Mouse (Mus musculus) left cerebral cortex, postnatal 4 days (tissue): ENCODE data around the gene Pcbp3. TPM values are rescaled to one million over a fixed set of nuclear protein-coding genes. Genes with fewer than 3 reads are reported as not detected.
"Not testable (repeated sequence)": the region's sequence is repeated elsewhere in the genome, so short reads cannot be mapped to it uniquely, and the experiment has no call there.

Experiments
- DNase-seq: peaks from one replicate; pipeline ENCODE4 v3.0.0-alpha.2; 2022
- intact Hi-C: fragments of 180-260 bp; cut with DNase I; formaldehyde crosslinking; loops from one replicate; pipeline ENCODE4 v1.15.1; 2025
- total RNA-seq, 2 experiments: library from RNA; stranded (reverse); gene quantifications; 2 replicates each; pipeline ENCODE4 v1.2.3; 2021

Gene Pcbp3
- total RNA-seq, 2 experiments from 2014 or later, result 51.4 to 52.6 TPM

GRCm38 (mm10) chr10:76809439-76809838 is 152.2 kb downstream of the Pcbp3 start:
- intact Hi-C loops, result no loop called here

DNA sequence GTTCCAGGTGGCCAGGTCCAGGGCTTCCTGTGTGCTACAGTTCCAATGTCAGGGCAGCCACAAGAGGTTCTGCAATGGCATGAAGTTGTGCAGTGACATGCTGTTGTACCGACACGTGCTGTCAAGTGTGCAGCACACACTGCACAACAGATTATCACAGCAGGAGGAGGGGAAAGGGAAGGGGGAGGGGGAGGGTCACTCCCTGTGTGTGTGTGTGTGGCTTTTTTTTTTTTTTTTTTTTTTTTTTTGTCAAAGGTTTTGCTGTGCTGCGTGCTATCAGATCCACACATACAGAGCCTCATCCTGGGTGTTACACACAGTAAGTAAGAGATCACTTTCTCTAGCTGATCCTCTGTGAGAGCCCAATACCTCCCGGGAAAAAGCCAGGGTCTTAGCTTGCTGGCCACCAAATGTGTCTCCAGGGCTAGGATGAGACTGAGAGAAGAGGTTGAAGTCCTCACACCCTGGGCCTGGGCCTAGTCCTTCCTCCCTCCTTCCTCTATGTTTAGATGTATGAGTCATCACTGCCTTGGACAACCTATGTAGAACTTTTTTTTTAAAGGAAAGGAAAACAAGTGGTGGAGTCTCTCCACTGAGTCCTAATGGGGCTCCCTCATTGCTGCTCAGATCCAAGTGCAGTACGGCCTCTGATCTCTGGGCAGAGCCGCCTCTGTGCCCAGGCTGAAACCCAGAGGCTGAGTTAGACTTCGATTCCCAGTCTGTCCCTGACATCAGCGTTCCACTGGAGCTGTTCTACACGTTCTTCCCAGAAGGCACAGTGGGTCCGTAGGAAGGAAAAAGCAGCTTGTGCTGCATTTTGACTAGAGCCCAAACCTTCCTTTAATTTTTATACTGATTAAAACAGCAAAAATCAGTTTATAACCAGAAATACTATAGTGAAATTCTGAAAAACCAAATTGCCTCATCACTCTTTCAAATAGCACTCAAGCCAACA is 153.0 kb downstream of the Pcbp3 start:
- no peak for DNase-seq
- intact Hi-C loops, result no loop called here

More at GRCm38 (mm10) chr10:76809439-76809838, 152.2 kb downstream of the Pcbp3 start:
- peak; percentile 51 for DNase-seq

DNA sequence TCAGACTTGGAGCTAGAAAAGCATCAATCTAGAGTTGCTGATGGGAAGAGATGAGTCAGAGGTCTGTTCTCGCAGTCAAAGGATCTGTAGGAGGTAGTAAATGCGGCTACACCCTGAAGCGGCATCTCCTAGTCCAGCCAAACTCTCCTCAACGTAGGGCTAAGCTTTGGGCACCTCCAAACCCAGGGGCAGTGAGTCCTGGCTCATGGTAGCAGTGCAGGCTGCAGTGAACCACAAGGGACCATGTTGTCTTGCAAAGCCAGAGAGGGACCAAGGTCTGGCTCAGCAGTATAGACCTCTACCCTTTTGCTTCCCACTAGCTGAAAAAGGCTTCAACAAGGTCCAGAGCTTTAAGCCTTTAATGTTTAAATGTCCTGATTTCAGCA is 159.2 kb downstream of the Pcbp3 start:
- intact Hi-C loops, result no loop called here

DNA sequence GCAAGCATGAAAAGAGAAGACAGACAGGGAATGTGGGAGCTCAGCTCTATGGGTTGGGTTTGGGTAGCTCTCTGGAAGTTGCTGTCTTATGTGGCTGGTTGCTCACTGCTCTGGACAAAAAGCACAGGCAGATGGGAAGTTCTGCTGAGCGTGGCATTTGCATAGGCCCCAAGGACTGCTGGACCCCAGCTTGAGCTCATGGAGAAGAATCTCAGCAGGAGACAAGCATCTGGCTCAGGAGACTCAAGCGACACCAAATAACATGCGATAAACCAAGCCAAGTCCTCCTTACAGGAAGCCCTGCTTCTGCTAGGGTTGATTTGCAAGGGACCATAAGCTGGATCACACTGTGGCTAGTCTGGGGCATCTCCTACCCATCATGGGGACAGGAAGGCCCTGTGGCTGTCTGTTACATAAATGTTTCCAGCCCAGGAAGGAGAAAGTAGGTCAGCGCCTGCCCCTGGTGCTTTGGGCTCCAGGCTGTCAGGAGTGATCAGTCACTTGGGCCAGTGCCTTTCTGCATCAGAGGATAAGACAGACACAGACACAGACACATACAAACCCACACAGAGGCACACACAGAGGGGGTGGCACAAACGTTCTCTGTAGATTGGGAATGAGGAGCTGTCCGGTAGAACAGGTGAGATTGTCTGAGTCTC is 159.7 kb downstream of the Pcbp3 start:
- intact Hi-C loops, result no loop called here

More for the DNA sequence above, 159.2 kb downstream of the Pcbp3 start:
- no peak for DNase-seq

GRCm38 (mm10) chr10:76801237-76801641 is 160.4 kb downstream of the Pcbp3 start:
- DNase-seq, result peak; percentile 36
- intact Hi-C loops, result no loop called here

More for the DNA sequence above, 159.7 kb downstream of the Pcbp3 start:
- DNase-seq, result peak; percentile 75

GRCm38 (mm10) chr10:76798751-76799585 is 162.7 kb downstream of the Pcbp3 start:
- intact Hi-C loops, result no loop called here

GRCm38 (mm10) chr10:76794102-76794501 is 167.6 kb downstream of the Pcbp3 start:
- intact Hi-C loops, result no loop called here
- no peak for DNase-seq

More at GRCm38 (mm10) chr10:76798751-76799585, 162.7 kb downstream of the Pcbp3 start:
- DNase-seq, result no peak

DNA sequence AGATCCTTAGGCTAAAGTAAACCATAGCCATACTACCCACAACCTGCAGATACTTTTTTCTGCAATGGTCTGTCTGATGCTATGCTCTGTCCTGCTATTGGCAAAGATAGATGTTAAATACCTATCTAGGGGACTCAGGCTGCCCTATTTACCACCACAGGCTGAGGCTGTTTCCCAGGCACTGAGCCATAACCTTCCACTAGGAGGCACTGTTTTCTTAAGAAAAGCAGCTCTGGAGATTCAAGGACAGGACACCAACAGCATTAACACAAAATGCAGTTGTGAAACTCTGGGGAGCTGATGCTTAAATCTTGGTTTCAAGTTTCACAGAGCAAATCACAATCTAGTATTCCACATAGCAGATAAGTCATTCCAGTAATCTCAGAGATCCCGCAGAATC is 170.2 kb downstream of the Pcbp3 start:
- DNase-seq, result peak; percentile 59
- intact Hi-C loops, result no loop called here

- DNase-seq, result peak; percentile 55
- intact Hi-C loops, result no loop called here
These were observed 171.8 kb downstream of the Pcbp3 start for GRCm38 (mm10) chr10:76789885-76790284.

GRCm38 (mm10) chr10:76785312-76785711 is 176.4 kb downstream of the Pcbp3 start:
- no peak for DNase-seq
- intact Hi-C loops, result no loop called here

DNA sequence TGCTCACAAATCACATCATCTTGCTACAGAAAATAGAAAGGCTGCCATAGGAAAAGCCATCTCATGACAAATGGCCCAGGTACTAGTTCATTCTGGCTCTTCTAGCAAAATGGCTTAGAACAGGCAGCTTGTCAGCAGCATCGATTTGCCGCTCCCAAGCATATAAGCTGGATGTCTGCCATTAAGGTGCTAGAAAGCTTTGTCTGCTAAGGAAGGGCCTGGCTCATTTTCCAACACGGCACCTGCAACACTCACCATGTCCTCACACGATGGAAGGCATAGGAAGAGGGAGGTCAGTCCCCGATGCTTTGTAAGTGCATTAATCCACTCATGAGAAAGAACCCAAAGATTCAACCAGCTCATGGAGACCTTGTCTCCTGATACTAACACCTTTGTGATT is 182.5 kb downstream of the Pcbp3 start:
- intact Hi-C loops, result no loop called here

GRCm38 (mm10) chr10:76771624-76772023 is 190.1 kb downstream of the Pcbp3 start:
- DNase-seq, result no peak
- intact Hi-C loops, result no loop called here

More for the DNA sequence above, 182.5 kb downstream of the Pcbp3 start:
- no peak for DNase-seq

DNA sequence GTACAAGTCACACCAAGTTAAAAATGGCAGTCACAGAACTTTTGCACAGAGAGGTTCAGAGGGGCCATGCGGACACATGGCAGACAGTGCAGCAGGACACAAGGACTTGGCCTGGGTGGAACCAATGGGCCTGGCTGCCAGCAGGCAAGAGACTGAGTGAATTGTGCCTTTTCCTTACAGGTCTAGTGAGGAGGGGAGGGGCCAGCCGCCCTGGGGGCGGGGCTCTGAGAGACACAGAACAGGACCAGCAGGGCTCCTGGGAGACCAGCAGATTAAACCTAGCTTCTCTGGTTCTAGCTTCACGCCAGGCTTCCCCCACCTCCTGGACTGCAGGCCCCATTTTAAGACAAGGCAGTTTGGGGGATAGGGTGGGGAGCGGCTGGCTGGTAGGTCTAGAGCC is 190.6 kb downstream of the Pcbp3 start:
- DNase-seq, result no peak
- intact Hi-C loops, result no loop called here

- intact Hi-C loops, result no loop called here
- DNase-seq, result no peak
These were observed 192.1 kb downstream of the Pcbp3 start for GRCm38 (mm10) chr10:76769581-76769980.

DNA sequence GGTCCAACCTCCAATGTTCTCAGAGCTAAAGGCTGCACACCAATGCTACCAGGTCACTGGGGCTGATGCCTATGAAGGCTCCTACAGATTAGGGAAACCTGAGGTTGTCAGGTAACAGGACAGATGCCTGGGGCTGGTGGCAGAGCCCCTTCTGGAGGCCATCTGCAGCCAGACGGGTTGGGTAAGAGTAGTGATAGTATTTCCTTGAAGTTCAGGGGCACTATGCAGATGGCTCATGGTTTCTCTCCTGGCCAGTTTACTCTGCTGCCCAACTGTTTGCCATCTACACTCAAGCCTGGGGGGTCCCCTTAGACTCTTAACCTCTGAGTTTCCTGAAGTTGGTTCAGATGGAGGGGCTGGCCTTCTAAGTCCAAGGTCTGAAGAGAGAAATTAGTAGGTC is 195.5 kb downstream of the Pcbp3 start:
- DNase-seq, result no peak
- intact Hi-C loops, result no loop called here

GRCm38 (mm10) chr10:76764927-76765326 is 196.8 kb downstream of the Pcbp3 start:
- intact Hi-C loops, result no loop called here
- no peak for DNase-seq

DNA sequence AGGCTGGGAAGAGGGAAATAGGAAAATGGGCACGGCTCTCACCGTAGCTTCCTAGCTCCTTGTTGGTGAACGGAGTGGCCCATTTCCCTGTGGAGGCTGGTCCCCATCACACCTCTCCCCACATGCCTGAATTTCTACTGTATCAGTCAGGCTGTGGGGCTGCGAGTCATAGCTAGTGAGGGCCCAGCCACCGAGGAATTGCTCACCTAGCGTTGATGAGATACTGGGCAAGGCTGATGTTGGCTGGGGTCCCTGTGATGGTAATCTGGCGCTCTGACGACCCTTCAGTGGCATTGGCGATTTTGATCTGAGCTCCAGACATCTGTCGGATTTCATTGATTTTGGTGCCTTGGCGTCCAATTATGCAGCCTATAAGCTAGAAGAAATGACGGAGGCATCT is 198.7 kb downstream of the Pcbp3 start:
- intact Hi-C loops, result no loop called here
- DNase-seq, result no peak

DNA sequence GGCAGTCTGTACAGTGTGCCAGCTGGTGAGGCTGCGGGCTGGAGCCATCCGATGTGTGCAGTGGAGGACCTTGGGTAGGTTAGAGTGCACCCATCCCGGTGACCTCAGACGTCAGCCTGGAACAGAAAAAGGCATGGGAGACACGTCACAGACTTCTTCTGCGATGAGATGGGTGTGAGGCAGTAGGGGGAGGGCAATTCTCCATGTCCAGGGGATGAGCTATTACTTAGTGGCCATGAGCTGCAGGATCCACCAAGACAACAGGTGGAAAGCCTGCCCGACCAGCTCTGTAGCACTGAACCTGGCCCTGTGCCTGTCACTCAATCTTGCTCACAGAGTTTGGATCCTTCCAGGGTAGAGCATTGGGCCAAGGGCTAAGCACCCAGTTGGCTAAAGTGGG is 199.3 kb downstream of the Pcbp3 start:
- DNase-seq, result no peak
- intact Hi-C loops, result no loop called here

GRCm38 (mm10) chr10:76759878-76760277 is 201.8 kb downstream of the Pcbp3 start:
- intact Hi-C loops, result no loop called here

DNA sequence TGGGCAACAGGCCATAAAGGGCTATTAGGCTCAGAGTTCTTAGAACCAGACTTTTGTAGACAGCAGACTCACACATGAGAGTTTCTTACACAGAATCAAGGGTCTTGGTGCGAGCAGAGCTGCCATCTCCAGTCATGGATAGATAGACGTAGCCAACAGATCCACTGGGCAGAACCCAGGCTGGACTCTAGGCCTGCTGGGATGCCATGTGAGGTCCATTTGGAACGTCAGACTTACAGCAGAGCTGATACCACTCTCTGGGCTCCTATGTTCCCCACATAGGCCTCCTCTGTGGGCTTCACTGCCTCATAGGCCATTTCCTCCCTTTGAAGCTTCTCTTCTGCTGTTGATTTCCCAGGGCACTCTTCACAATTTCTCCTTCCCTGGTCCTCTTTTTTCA is 208.0 kb downstream of the Pcbp3 start:
- DNase-seq, result no peak
- intact Hi-C loops, result no loop called here

More at GRCm38 (mm10) chr10:76759878-76760277, 201.8 kb downstream of the Pcbp3 start:
- no peak for DNase-seq

DNA sequence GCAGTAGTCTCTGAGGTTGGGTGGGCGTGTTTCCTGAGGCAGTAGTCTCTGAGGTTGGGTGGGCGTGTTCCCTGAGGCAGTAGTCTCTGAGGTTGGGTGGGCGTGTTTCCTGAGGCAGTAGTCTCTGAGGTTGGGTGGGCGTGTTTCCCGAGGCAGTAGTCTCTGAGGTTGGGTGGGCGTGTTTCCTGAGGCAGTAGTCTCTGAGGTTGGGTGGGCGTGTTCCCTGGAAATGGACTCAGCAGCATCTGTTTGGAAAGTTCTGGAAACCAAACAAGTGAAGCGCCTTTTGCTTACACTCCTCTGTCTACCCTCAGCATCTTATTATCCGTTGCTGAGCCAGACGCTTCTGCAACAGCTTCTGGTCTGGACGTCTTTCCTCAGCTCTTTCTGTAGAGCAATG is 217.4 kb downstream of the Pcbp3 start:
- DNase-seq, intact Hi-C loops: not testable (repeated sequence)
